Mouse (Mus musculus): Measurements from ENCODE around the gene Eloa.
"Not testable (repeated sequence)": the region's sequence is repeated elsewhere in the genome, so short reads cannot be mapped to it uniquely, and the experiment has no call there.

Gene Eloa

DNA sequence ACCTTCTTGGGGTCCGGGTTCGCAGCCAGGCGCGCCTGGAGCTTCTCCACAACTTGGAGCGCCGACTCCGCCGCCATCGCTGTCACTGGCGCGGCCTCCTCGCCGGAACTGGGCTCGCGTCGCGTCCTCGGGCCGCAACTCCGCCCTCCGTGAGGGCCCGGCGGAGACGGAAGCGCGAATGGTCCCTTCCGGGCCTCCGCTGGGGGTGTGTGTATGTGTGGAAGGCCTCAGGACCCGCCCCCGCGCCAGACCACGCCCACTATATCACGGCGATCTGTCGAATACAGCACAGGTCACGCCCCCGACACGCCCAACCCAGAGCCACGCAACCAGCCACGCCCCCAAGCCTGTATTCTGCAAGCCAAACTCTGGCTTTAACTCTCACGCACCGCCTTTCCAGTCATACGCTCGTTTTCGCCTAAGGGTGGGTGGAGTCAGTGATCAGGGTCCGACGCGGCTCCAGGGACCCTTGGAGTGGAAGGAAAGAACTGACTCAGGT is at the start of gene Eloa:
TSS of gene Eloa (minus strand) at position 215 of the 499 bp plus-strand sequence.
- peak; percentile 99 to 100 for DNase-seq (ENCODE audit: low spot score in 2 of 2)

DNA sequence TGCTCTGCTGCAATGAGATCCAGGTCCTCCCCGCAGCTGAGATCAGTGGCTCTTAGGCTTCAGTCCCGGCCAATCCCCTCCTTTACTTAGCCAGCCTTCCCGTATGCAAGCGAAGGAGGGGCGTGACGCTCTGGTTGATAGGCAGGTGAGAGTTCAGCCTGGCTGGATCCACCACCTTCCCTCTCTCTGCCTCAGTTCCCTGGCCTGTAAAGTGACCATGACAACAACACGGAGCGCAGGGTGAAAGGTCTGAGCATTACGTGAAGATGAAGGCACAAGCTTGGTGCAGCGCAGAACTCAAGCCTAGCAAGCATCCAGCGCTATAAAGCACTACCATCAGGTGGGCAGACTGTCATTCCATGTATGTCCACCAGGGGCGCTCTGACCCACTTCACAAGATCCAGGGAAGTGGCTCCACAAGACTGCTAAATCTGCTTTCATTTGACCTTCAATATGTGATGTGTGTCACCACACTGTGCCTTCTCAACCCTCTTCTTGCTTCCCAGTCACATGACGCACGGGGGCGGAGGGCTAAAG is 49.7 kb upstream of the Eloa start:
- peak; percentile 34 to 55 for DNase-seq (ENCODE audit: low spot score in 2 of 2)

DNA sequence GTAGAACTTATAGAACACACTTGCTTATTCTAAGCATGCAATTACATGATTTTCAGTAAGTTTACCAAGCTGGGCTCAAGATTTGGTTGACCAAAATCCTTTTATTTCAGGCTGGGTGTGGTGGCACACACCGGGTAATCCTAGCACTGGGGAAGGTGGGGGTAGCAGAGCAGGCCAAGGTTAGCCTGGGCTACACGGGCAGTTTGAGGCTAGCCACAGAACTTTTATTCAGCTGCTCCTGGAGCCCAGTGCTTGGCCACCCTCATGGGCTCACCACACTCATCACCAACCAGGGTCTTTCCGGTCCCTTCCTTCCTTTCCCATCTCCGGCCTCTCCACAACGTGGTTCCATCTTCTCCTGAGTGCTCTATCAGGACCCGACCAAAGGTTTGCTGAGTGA is 49.0 kb upstream of the Eloa start:
- no peak for DNase-seq (ENCODE audit: low spot score in 2 of 2)

DNA sequence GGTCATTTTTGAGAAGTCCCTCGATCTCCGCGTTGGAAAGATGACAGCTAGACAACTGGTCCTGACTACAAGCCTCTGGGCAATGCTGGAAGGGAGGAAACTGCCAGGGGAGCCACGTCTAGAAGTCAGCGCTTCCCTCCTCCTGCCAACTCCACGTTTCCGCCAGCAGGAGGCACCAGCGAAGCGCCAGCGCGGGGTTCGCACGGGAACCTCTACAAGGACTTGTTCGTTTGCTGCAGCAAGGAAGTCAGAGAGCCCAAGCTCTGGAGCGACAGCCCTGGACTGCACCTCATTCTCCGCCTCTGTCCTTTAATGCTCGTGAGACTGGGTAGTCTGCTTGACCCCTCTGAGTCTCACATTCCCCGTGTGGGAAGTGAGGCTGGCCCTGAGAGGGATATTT is 48.4 kb upstream of the Eloa start:
- DNase-seq (ENCODE audit: low spot score in 2 of 2), result peak; percentile 20 to 25

DNA sequence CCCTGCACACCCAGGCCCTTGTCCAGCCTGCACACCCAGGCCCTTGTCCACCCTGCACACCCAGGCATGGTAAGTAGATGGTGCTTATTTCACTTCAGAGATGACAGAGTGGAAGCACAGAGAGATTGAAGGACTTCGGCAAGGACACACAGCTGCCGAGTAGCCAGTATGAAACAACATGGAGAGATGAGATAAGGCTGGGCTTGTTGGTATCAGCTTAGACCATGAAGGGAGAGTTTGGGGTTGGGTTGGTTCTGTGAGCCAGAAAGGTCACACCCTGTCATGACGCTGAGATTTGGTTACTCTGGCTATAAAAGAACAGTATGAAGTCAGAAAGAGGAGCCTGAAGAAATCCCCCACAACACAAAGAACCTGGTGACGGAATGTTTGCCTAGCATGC is 47.8 kb upstream of the Eloa start:
- no peak for DNase-seq (ENCODE audit: low spot score in 2 of 2)

DNA sequence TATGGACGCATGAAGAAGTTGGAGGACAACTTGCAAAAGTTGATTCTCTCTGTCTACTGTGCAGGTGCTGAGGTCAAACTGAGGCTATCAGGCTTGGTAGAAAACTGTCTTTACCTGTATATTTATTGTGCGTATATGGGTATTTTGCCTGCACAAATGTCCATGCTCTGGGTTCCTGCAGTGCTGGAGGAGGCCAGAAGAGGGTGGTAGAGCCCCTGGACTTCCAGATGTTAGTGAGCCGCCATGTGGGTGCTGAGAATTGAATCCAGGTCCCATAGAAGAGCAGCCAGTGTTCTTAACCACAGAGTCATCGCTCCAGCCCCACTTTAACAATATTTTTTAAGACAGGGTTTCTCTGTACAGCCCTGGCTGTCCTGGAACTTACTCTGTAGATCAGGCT is 41.6 kb upstream of the Eloa start:
- no peak for DNase-seq (ENCODE audit: low spot score in 2 of 2)

DNA sequence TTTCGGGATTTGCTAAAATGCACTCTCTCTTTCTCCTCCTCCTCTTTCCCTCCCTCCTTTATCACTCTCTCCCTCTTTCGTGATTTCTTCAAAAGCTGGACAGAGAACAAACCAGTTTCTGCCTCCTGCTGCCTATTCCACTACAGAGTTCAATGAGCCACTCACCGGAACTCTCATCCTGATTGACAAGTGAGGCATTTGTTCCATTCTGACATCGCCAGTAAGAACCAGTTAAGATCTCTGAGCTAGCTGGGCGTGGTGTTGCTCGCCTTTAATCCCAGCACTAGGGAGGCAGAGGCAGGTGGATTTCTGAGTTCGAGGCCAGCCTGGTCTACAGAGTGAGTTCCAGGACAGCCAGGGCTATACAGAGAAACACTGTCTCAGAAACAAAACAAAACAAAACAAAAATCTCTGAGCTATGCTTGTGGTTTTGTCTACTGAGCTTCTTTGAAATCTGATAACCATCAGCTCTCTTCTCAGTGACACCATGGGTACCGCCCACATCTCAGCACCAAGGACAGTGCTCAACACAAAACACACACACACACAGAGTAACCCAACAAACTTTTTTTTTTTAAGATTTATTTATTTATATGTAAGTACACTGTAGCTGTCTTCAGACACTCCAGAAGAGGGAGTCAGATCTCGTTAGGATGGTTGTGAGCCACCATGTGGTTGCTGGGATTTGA is 38.4 kb upstream of the Eloa start:
- not testable (repeated sequence) for DNase-seq (ENCODE audit: low spot score in 2 of 2)

DNA sequence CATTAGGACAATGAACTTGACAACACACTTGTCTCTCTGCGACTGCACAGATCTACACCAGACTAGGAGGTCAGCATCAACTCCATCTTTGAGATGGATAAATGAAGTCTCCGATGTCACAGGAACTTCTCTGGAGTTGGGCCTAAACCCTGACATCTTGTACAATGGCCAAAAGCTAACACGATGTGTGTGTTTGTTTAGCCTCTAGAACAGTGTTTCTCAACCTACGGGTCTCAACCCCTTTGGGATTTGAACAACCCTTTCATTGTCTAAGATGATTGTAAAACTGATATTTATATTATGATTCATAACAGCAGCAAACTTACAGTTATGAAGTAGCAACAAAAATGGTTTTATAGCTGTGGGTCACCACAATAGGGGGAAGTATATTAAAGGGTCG is 36.4 kb upstream of the Eloa start:
- no peak for DNase-seq (ENCODE audit: low spot score in 2 of 2)

DNA sequence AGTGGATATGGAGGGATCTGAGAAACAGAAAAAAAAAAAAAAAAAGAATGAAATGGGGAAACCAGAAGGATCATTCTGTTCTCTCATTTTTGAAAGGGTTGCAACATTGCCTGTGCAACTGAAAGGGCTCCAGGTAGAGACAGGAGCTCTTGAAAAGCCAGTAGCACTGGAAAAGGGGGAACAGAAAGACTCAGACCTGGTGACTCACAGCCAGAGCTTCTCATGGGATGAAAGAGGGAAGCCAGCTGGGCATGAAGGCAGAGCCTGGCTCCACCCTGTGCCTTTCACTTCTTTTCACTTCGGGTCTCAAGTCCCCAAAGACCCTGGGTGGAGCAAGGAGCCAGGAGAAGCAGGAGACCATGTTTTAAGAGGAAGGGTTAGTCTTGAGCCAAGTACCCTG is 34.5 kb upstream of the Eloa start:
- DNase-seq (ENCODE audit: low spot score in 2 of 2), result no peak

DNA sequence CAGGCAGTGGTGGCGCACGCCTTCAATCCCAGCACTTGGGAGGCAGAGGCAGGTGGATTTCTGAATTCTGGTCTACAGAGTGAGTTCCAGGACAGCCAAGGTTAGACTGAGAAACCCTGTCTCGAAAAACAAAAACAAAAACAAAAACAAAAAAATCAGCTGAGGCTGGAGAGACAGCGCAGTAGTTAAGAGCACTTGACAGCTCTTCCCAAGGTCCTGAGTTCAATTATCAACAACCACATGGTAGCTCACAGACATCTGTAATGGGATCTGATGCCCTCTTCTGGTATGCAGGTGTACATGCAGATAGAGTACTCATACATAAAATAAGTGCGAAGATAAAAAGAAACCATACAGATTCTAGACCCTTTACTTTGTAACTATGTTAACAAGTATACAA is 32.3 kb upstream of the Eloa start:
- no peak for DNase-seq (ENCODE audit: low spot score in 2 of 2)

DNA sequence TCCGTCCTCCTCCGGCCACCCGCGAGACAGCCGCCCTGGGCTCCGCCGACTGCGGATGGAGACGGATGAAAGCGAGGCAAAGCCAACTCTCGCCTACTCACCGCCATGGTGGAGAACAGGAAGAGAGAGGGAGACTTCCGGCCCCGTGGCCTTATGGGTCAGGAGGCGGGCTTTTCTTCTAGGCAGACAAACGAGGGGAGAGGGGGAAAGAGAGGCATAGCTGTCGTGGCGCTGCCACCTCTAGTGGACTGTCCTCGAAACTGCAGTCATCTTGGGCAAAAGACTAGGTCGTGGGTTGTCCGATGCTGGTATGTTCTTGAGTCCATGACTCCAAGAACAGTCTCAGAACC is 31.7 kb upstream of the Eloa start, which contains the start of gene Rpl11:
TSS of gene Rpl11 (minus strand) at position 182 of the 350 bp plus-strand sequence.
- DNase-seq (ENCODE audit: low spot score in 2 of 2), result peak; percentile 90 to 92

DNA sequence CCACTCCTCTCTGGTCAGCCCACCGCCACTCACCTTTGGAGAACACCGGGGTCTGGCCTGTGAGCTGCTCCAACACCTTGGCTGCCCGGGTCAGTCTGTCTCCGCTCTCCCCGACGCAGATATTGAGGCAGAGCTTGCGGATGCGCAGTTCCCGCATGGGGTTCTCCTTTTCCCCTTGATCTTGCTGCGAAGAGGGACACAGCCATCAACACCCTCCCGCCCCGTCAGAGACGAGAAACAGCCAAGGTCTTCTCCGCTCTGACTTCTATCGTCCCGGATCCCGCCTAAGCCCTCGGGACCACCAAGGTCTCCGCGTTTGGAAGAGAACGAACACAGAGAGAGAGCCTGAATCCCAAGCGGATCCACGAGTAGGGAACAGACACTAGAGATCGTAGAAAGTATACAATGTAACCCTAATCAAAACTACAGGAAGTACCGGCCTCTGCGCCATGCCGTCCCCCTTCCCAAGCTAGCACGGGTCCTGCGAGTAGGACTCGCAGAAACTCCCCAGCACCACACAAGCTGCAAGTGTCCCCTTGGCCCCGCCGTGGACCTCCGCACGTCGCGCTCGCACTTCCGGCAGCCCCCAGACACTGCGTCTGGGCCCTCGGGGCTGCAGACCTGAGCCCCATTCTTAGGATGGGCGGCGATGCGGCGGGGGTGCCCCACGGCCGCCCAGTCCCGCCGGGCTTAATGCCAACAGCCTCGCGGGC is 31.1 kb upstream of the Eloa start:
- peak in 1 of 2 experiments; percentile 5 for DNase-seq (ENCODE audit: low spot score in 2 of 2)

DNA sequence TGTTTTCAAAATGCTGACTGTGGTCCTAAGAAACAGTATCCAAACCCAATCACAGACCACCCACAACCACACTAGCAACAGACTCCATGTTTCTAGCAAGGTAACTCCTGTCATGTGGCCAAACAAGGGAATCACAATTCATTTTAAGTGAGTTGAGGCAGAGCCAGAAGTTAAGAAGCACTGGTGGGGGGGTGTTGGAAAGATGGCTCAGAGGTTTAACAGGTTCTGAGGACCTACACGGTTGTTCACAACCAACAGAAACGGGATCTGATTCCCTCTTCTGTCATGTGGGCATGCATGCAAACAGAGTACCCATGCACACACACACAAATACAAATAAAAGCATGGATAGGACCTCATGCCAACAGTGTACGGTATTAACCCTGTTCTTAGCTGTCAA is 30.5 kb upstream of the Eloa start:
- DNase-seq (ENCODE audit: low spot score in 2 of 2), result no peak

DNA sequence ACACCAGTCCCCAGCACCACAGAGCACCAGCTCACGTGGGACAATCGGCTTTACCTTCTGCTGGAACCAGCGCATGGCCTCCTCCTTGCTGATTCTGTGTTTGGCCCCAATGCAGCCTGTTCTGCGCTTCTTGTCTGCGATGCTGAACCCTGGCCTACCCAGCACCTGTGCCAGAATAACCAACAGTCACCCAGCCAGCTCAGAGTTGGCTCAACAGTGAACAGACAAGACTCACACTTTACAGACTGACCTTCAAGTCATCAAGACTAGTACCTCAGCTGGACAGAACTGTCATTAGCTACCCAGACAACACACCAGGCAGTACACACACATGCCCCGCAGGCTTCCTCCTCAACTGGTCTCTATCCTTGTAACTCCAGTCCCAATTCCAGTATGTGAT is 28.7 kb upstream of the Eloa start:
- DNase-seq (ENCODE audit: low spot score in 2 of 2), result no peak

DNA sequence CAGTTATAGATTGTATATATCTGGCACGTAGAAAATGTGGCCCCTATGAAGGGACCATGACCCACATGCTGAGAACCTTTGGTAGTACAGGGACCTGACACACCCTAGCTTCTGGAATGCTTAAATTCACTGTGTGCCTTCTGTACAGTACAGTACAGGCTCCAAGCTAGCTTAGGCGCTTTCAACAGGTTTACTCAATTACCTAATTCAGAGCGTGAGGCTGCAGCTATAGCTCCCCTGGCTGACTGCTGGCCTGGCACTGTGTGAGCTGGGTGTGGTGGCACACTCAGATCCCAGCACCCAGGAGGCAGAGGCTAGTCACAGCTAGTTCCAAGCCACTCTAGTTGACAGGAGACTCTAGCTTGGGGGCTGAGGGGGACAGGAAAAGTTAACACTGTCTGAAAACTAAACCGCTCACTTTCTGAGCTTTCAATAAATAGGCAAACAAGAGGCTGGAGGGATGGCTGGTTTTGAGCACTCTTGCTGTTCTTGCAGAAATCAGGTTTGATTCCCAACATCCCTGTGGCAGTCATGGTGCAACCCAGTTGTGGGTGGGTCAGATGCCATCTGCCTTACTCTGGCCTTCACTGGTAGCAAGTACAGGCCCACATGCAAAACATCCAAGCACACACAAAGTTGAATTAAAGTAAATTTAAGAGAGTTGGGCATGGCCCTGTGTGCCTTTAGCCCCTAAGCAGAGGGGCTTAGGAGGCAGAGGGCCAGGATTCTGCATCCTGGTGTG is 26.9 kb upstream of the Eloa start:
- DNase-seq (ENCODE audit: low spot score in 2 of 2), result no peak

DNA sequence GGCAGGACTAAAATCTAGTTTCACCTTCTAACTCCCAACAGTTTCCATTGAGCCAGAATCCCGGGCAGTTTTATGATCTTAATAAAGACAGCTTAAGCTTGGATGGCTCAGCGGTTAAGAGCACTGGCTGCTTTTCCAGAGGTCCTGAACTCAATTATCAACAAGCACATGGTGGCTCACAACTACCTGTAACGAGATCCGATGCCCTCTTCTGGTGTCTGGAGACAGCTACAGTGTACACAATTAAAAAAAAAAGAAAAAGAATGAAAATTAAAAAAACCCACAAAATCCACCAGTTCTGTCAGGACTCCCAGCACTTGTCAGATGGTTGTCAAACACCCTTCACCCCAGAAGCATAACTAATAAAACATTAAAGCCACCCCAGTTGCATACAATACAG is 26.1 kb upstream of the Eloa start:
- no peak for DNase-seq (ENCODE audit: low spot score in 2 of 2)

DNA sequence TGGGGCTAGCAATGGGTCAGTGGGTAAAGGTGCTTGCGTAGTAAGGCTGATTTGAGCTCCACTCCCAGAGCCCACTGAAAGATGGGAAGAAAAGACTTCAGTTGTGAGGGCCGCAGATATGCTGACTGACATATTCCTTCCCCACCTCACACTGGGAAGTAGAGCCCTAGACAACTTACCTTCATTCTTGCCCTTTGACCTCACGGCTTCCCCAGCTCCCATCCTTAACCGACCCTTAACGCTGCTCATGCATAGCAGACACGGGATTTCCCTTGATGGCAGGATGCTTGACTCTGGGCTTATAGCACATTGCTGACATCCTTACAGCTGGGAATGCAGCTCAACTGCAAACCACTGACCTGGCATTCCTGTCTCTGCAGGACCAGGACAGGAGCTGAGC is 25.3 kb upstream of the Eloa start:
- DNase-seq (ENCODE audit: low spot score in 2 of 2), result no peak

DNA sequence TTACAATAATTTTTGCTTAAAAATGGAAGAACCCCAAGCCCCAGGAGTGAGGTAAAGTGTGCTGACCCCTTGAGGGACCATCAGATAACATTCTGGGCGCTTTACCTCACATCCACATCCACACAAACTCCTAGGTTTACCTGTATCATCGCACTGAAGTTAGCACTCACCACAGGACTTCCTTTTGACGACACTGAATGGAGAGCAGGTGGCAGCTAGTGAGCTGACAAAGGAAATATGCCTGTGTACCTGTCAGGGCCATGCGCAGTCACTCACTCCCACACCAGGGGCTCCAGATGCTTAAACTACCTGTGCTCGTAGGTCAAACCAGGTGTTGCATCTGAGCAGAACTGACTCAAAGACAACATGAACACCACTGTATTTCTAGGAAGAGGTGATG is 23.5 kb upstream of the Eloa start:
- no peak for DNase-seq (ENCODE audit: low spot score in 2 of 2)

DNA sequence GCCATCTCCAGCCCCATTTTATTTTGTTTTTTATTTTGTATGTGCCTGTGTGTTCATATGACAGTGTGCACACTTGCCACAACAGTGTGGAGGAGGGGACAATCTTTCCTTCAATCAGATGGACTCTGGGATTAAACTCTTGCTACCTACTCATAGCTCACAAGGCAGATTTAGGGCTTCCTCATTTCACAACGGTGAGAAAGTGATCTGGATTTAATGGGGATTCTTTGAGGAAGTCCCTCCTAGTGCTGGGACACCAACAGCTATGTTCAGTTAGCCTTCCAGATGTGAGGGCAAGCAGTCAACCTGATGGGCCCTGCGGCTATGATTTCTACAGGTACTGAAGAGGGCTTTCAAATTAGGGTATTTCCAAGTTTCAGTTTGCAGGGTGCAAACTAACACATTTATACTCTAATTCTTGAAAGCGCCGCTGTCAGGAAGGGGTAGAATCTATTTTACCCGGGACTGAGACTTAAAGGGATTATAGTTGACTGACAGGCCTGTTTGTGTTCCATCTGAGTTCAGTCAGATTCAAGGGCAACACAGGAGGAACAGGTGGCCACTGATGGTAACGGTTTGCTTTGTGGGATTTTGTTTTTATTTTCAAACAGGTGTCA is 22.3 kb upstream of the Eloa start:
- no peak for DNase-seq (ENCODE audit: low spot score in 2 of 2)

DNA sequence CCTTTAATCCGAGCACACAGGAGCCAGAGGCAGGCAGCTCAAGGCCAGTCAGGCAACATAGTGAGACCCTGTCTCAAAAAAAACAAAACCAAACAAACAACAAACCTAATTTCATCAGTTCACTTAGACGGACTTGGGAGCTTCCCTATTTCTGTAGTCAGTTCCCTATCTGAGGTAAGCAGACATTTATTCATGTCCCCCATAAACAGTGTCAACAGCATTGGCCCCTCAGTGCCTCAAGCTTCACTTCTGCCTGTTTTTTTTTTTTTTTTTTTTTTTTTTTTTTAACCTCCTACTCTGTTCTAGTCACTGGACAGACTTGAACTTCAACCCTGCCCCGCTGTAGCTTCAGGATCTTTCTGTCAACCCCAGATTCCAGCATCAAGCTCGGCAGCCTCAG is 13.5 kb upstream of the Eloa start:
- DNase-seq (ENCODE audit: low spot score in 2 of 2), result no peak

DNA sequence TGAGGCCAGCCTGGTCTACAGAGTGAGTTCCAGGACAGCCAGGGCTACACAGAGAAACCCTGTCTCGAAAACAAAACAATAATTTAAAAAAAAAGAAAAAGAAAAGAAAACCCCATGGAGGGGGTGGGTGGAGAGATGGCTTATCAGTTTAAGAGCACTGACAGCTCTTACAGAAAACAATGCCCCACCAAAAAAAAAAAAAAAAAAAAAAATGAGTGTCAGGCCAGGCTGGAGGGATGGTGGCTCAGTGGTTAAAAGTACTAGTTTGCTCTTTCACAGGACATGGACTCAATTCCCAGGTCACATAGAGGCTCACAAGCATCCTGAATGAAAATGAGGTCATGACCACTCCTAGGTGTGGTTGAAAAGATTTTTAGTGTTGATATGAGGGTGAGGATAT is 11.7 kb upstream of the Eloa start:
- DNase-seq (ENCODE audit: low spot score in 2 of 2), result no peak
